15 mouse cellular contexts compared by ENCODE assay signal in the genomic region with DNA sequence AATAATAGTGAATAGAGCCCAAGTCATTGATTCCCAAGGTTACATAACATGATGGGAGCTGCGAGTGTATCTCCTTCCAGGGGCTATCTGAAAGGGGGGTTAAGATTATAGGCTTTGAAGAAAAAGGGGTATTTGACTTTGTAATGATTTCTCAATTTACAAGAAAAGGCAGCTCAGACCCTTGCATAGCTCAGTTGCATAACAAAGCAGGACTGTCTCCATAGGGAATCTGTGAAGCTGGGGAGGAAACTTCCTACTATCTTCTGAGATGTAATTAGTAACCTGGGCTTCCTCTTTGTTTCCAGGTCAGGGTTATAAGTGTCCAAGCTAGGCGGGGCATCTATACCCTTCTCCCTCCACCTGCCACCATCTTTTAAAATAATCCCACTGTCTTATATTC.
"Had no signal": no experiment of that assay in that cellular context is flagged by ENCODE, and none has a peak within 500 bp of the region (broad histone marks: within the 10 kb centered on the region; RNA-seq: fewer than 3 reads in every experiment).

No protein-coding gene starts in this region.

- H3K27me3 ChIP-seq: lung, embryonic 15.5 days; midbrain, embryonic 13.5 days; neural tube, embryonic 12.5 days had no signal

- H3K9me3 ChIP-seq: lung, embryonic 15.5 days; megakaryocyte, embryonic 14.5 days; midbrain, embryonic 13.5 days; neural tube, embryonic 12.5 days had no signal

- H3K36me3 ChIP-seq: lung, embryonic 15.5 days; midbrain, embryonic 13.5 days; neural tube, embryonic 12.5 days had no signal

- DNase-seq: liver, postnatal 0 days; lung, adult 2 months; lung, postnatal 14 days; lung, postnatal 36 days; right cerebral cortex, postnatal 14 days; right cerebral cortex, postnatal 4 days; spleen, adult 18-20 months; thymus, adult 18-20 months; thymus, postnatal 14 days; thymus, postnatal 36 days had no signal

- H3K4me1 ChIP-seq: lung, embryonic 15.5 days; megakaryocyte, embryonic 14.5 days; neural tube, embryonic 12.5 days had no signal

- H3K27ac ChIP-seq: lung, embryonic 15.5 days; macrophage; neural tube, embryonic 12.5 days had no signal

- H3K4me3 ChIP-seq: lung, embryonic 15.5 days; megakaryocyte, embryonic 14.5 days; midbrain, embryonic 13.5 days; neural tube, embryonic 12.5 days had no signal

- H3K9ac ChIP-seq: liver, postnatal 0 days; lung, embryonic 15.5 days; midbrain, embryonic 13.5 days; neural tube, embryonic 12.5 days had no signal
